Mouse (Mus musculus) neural tube, postnatal 0 days (tissue): ENCODE data around the gene Vmn2r94. TPM values are rescaled to one million over a fixed set of nuclear protein-coding genes. Genes with fewer than 3 reads are reported as not detected.

Source experiments
- polyA plus RNA-seq: library from polyadenylated mRNA; unstranded; fragments of >200 nt; fragmentation: Nextera tagmentation; extraction: Ambion mirVana; gene quantifications from 2 replicates; pipeline ENCODE4 v1.2.1, GENCODE M21; 2015

Vmn2r94 gene
- not detected in 2 replicates for polyA plus RNA-seq

DNA sequence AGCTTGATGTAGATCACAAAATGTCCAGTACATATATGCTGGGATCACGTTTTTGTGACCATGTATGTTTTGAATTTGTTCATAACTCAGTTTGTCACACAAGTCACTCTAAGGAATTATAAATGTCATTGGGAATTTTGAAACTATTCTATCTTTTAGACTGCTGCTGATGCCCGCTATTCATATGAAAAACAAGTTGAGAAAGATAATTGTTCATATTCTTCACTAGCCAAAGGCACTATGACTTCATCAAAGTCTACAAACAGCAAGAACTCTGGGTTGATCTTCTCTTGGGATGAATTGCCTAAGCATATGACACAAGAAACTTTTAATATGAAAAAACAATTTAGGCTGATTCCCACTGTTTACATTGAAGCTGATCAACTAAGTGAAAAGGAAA, at the start of gene Vmn2r94:
Gene Vmn2r94 (minus strand): TSS at position 101 of the 400 bp plus-strand sequence.

GRCm38 (mm10) chr17:18297799-18298198, 20.2 kb upstream of the Vmn2r94 start, which contains the start of gene Vmn2r93:
Gene Vmn2r93, plus strand, starts transcription at chr17:18298099.

Other genes starting within 250 kb of the Vmn2r94 start
- not detected in 2 replicates for gene Vmn2r124, start 228.3 kb downstream of the Vmn2r94 start, polyA plus RNA-seq
- gene Vmn2r91, start 192.7 kb downstream of the Vmn2r94 start, polyA plus RNA-seq: not detected in 2 replicates
- not detected in 2 replicates for gene Vmn2r92, start 125.9 kb downstream of the Vmn2r94 start, polyA plus RNA-seq
- not detected in 2 replicates for gene Vmn2r93, start 20.3 kb upstream of the Vmn2r94 start, polyA plus RNA-seq
- gene Vmn2r95, start 146.3 kb upstream of the Vmn2r94 start, polyA plus RNA-seq: not detected in 2 replicates